Mouse (Mus musculus) large intestine, adult 2 months (tissue): ENCODE results near the gene Myrf. TPM values are rescaled to one million over a fixed set of nuclear protein-coding genes. Genes with fewer than 3 reads are reported as not detected.
"Not testable (repeated sequence)": the region's sequence is repeated elsewhere in the genome, so short reads cannot be mapped to it uniquely, and the experiment has no call there.

Experiments used
- DNase-seq: peaks from one replicate; pipeline ENCODE4 v3.0.0-alpha.2; 2012; ENCODE audit warnings: low read depth, low spot score
- WGBS: fragments of 180-500 bp; shearing (Covaris S2); methylation state at CpG from one replicate; pipeline ENCODE4 v1.1.7; 2018; 5-methylcytosine and 5-hydroxymethylcytosine counted together
- polyA plus RNA-seq: library from polyadenylated mRNA; depleted of rRNA; stranded (reverse); fragments of >200 nt; gene quantifications from 2 replicates; pipeline ENCODE4 v1.2.3, GENCODE M21; 2012

Gene Myrf
- polyA plus RNA-seq, 1 experiment: 18.7 TPM

- whole genome bisulfite sequencing: 90% methylated on average over 3 of the region's 3 CpGs
- DNase-seq: no peak
Measured at GRCm38 (mm10) chr19:10185876-10186275, 54.7 kb downstream of the Myrf start.

- DNase-seq: no peak
- WGBS: 33% methylated on average over 12 of the region's 12 CpGs
Measured at GRCm38 (mm10) chr19:10184096-10184495, 56.5 kb downstream of the Myrf start.

- 3% methylated on average over 35 of the region's 35 CpGs for WGBS
- no peak for DNase-seq
Measured at GRCm38 (mm10) chr19:10183299-10183983, 57.1 kb downstream of the Myrf start.

- under 1% methylated on average over 70 of the region's 70 CpGs for WGBS
- no peak for DNase-seq
Measured at GRCm38 (mm10) chr19:10182670-10183298, 57.8 kb downstream of the Myrf start, which contains the start of gene Fads1. Fads1 (plus strand) TSS chr19:10182888.

- 18% methylated on average over 7 of the region's 7 CpGs for WGBS
- no peak for DNase-seq
Measured at GRCm38 (mm10) chr19:10182142-10182541, 58.4 kb downstream of the Myrf start.

GRCm38 (mm10) chr19:10181225-10181624 is 59.3 kb downstream of the Myrf start:
- 92% methylated on average over 7 of the region's 7 CpGs for WGBS
- no peak for DNase-seq

- 56% methylated on average over 7 of the region's 7 CpGs for WGBS
- no peak for DNase-seq
Measured at GRCm38 (mm10) chr19:10176941-10177372, 63.6 kb downstream of the Myrf start.

- WGBS: 94% methylated on average over 1 of the region's 1 CpGs
- no peak for DNase-seq
Measured at GRCm38 (mm10) chr19:10176477-10176876, 64.1 kb downstream of the Myrf start.

GRCm38 (mm10) chr19:10174956-10175355 is 65.6 kb downstream of the Myrf start:
- WGBS: 83% methylated on average over 4 of the region's 4 CpGs
- DNase-seq: no peak

- 85% methylated on average over 7 of the region's 7 CpGs for WGBS
- DNase-seq: no peak
Measured at GRCm38 (mm10) chr19:10173844-10174539, 66.6 kb downstream of the Myrf start.

GRCm38 (mm10) chr19:10173116-10173718 is 67.3 kb downstream of the Myrf start:
- DNase-seq: no peak

GRCm38 (mm10) chr19:10171846-10172245 is 68.7 kb downstream of the Myrf start:
- DNase-seq: no peak

More at GRCm38 (mm10) chr19:10173116-10173718, 67.3 kb downstream of the Myrf start:
- 51% methylated on average over 5 of the region's 5 CpGs for WGBS

- DNase-seq: no peak
- 51% methylated on average over 7 of the region's 7 CpGs for WGBS
Measured at GRCm38 (mm10) chr19:10171359-10171758, 69.2 kb downstream of the Myrf start.

GRCm38 (mm10) chr19:10170466-10170865 is 70.1 kb downstream of the Myrf start:
- no peak for DNase-seq

GRCm38 (mm10) chr19:10169692-10170330 is 70.7 kb downstream of the Myrf start:
- 91% methylated on average over 3 of the region's 3 CpGs for WGBS
- not testable (repeated sequence) for DNase-seq

More at GRCm38 (mm10) chr19:10170466-10170865, 70.1 kb downstream of the Myrf start:
- WGBS: 32% methylated on average over 1 of the region's 1 CpGs

- DNase-seq: no peak
Measured at GRCm38 (mm10) chr19:10169179-10169578, 71.4 kb downstream of the Myrf start.

- DNase-seq: no peak
- 61% methylated on average over 3 of the region's 3 CpGs for WGBS
Measured at GRCm38 (mm10) chr19:10168441-10168840, 72.1 kb downstream of the Myrf start.

GRCm38 (mm10) chr19:10167951-10168350 is 72.6 kb downstream of the Myrf start:
- 46% methylated on average over 1 of the region's 1 CpGs for WGBS
- DNase-seq: no peak

GRCm38 (mm10) chr19:10167112-10167511 is 73.4 kb downstream of the Myrf start:
- WGBS: 62% methylated on average over 4 of the region's 4 CpGs
- no peak for DNase-seq

GRCm38 (mm10) chr19:10165928-10166327 is 74.6 kb downstream of the Myrf start:
- not testable (repeated sequence) for DNase-seq
- WGBS: 69% methylated on average over 4 of the region's 4 CpGs
